ENCODE assay signal across 15 mouse cellular contexts in genomic region chr19:60997784-60998183, GRCm38 (mm10).
DNase-seq lines count a peak whose midpoint lies in the region; ATAC-seq and TF ChIP-seq lines count a peak whose summit lies in the region.
"Had no signal": no experiment of that assay in that cellular context is flagged by ENCODE, and none has a peak within 500 bp of the region (broad histone marks: within the 10 kb centered on the region; RNA-seq: fewer than 3 reads in every experiment).

No protein-coding gene starts in this region.

- no peak for TF ChIP-seq POLR2A in heart, adult 2 months (IDR thresholded peaks at IDR 0.05; ENCODE audit: insufficient read depth, low read depth, low read length)

- no peak overlapping the region for H3K4me3 ChIP-seq in heart, adult 2 months
- H3K4me3 ChIP-seq in limb, embryonic 13.5 days: no peak overlapping the region
- H3K4me3 ChIP-seq in limb, embryonic 10.5 days: no peak overlapping the region
- H3K4me3 ChIP-seq in heart, embryonic 15.5 days: no peak overlapping the region
- H3K4me3 ChIP-seq in liver, embryonic 12.5 days: no peak overlapping the region
- H3K4me3 ChIP-seq: forebrain, embryonic 12.5 days had no signal

- 66% methylated on average over 4 of the region's 4 CpGs for WGBS in heart, adult 2 months
- 82% methylated on average over 4 of the region's 4 CpGs for WGBS in limb, embryonic 13.5 days
- 94% methylated on average over 4 of the region's 4 CpGs for WGBS in limb, embryonic 10.5 days
- whole genome bisulfite sequencing in heart, embryonic 15.5 days: 65% methylated on average over 4 of the region's 4 CpGs
- WGBS in liver, embryonic 12.5 days (ENCODE audit: insufficient replicate concordance): 76% methylated on average over 4 of the region's 4 CpGs

- H3K4me2 ChIP-seq in limb, embryonic 13.5 days (replicated peaks): no peak overlapping the region
- H3K4me2 ChIP-seq in heart, embryonic 15.5 days: no peak overlapping the region
- H3K4me2 ChIP-seq in liver, embryonic 12.5 days: no peak overlapping the region
- H3K4me2 ChIP-seq: forebrain, embryonic 12.5 days had no signal

- H3K4me1 ChIP-seq in heart, adult 2 months (ENCODE audit: control insufficient read depth, insufficient read depth, low read length): peaks cover 10% of the 10 kb centered on the region
- no peaks in the 10 kb centered on the region for H3K4me1 ChIP-seq in limb, embryonic 13.5 days
- H3K4me1 ChIP-seq in limb, embryonic 10.5 days: no peaks in the 10 kb centered on the region
- peaks cover 25% of the 10 kb centered on the region for H3K4me1 ChIP-seq in heart, embryonic 15.5 days (replicated peaks)
- peaks cover 37% of the 10 kb centered on the region for H3K4me1 ChIP-seq in liver, embryonic 12.5 days
- H3K4me1 ChIP-seq: forebrain, embryonic 12.5 days had no signal

- TF ChIP-seq CTCF in heart, adult 2 months (IDR thresholded peaks at IDR 0.05): no peak

- intact Hi-C loops in heart, adult 2 months (cut with DNase I): no loop called here
- intact Hi-C loops in heart, postnatal 36 days (cut with DNase I): loop anchor here (5.0 kb wide), 1 partner anchor 105 kb away; no protein-coding TSS in a partner anchor

- no peak for TF ChIP-seq EP300 in heart, adult 2 months (IDR thresholded peaks at IDR 0.05; ENCODE audit: insufficient read depth, low read depth, low read length)

- peak overlapping the region; percentile 73 for H3K27ac ChIP-seq in heart, adult 2 months
- no peak overlapping the region for H3K27ac ChIP-seq in limb, embryonic 13.5 days
- no peak overlapping the region for H3K27ac ChIP-seq in limb, embryonic 10.5 days
- peak overlapping the region; percentile 66 for H3K27ac ChIP-seq in heart, embryonic 15.5 days
- no peak overlapping the region for H3K27ac ChIP-seq in liver, embryonic 12.5 days
- H3K27ac ChIP-seq: forebrain, embryonic 12.5 days had no signal

- peaks cover 1% of the 10 kb centered on the region; the same call in 1 of the 2 replicates for H3K79me2 ChIP-seq in heart, adult 2 months (replicated peaks; ENCODE audit: control insufficient read depth, insufficient read depth, low read length)

- H3K9me3 ChIP-seq in limb, embryonic 13.5 days: no peaks in the 10 kb centered on the region
- no peaks in the 10 kb centered on the region for H3K9me3 ChIP-seq in limb, embryonic 10.5 days (replicated peaks)
- H3K9me3 ChIP-seq in heart, embryonic 15.5 days (replicated peaks): no peaks in the 10 kb centered on the region
- no peaks in the 10 kb centered on the region for H3K9me3 ChIP-seq in liver, embryonic 12.5 days (replicated peaks)
- H3K9me3 ChIP-seq: forebrain, embryonic 12.5 days had no signal

- no peaks in the 10 kb centered on the region for H3K27me3 ChIP-seq in heart, adult 2 months (ENCODE audit: control insufficient read depth, insufficient read depth, low read length)
- no peaks in the 10 kb centered on the region for H3K27me3 ChIP-seq in limb, embryonic 13.5 days
- no peaks in the 10 kb centered on the region for H3K27me3 ChIP-seq in limb, embryonic 10.5 days (ENCODE audit: low read depth, poor library complexity, severe bottlenecking)
- no peaks in the 10 kb centered on the region for H3K27me3 ChIP-seq in heart, embryonic 15.5 days
- no peaks in the 10 kb centered on the region for H3K27me3 ChIP-seq in liver, embryonic 12.5 days (replicated peaks)
- H3K27me3 ChIP-seq: forebrain, embryonic 12.5 days; Patski had no signal

- H3K9ac ChIP-seq in heart, adult 2 months (ENCODE audit: low read depth, low read length): no peak overlapping the region
- no peak overlapping the region for H3K9ac ChIP-seq in limb, embryonic 13.5 days
- H3K9ac ChIP-seq in heart, embryonic 15.5 days: no peak overlapping the region
- H3K9ac ChIP-seq in liver, embryonic 12.5 days: no peak overlapping the region
- H3K9ac ChIP-seq: forebrain, embryonic 12.5 days had no signal

- peaks cover 27% of the 10 kb centered on the region for H3K36me3 ChIP-seq in heart, adult 2 months (ENCODE audit: control insufficient read depth, insufficient read depth, low read length)
- no peaks in the 10 kb centered on the region for H3K36me3 ChIP-seq in limb, embryonic 13.5 days
- H3K36me3 ChIP-seq in limb, embryonic 10.5 days: no peaks in the 10 kb centered on the region
- no peaks in the 10 kb centered on the region for H3K36me3 ChIP-seq in heart, embryonic 15.5 days
- no peaks in the 10 kb centered on the region for H3K36me3 ChIP-seq in liver, embryonic 12.5 days
- H3K36me3 ChIP-seq: forebrain, embryonic 12.5 days had no signal

- peak in 1 of 2 experiments; percentile 45 for DNase-seq in heart, adult 2 months
- DNase-seq in heart, postnatal 36 days: no peak
- no peak for DNase-seq in limb, embryonic 10.5 days (ENCODE audit: low spot score)
- no peak for DNase-seq in T-cell, adult 2 months (ENCODE audit: low spot score)
- DNase-seq: cerebellum, adult 11-12 months; lung, adult 2 months; lung, postnatal 36 days; thymus, postnatal 25 days had no signal

- ATAC-seq in limb, embryonic 13.5 days (ENCODE audit: low FRiP score, low read depth): 0 out of 2 replicates have a peak, but pooled peaks have one; percentile 36
- no peak; the same call in 1 of the 2 replicates for ATAC-seq in heart, embryonic 15.5 days (replicated peaks; ENCODE audit: insufficient number of reproducible peaks, insufficient read depth, low FRiP score, low read depth)
- no peak for ATAC-seq in liver, embryonic 12.5 days
- ATAC-seq: hindbrain, embryonic 16.5 days; intestine, postnatal 0 days; Patski had no signal

Comparison
In these comparisons a context has a peak if more than half of its experiments do, and no peak if none do; other contexts are left out.
1. H3K27ac ChIP-seq: peak in heart, adult 2 months (single experiment) and heart, embryonic 15.5 days (single experiment); none in limb, embryonic 13.5 days (single experiment), limb, embryonic 10.5 days (single experiment) and liver, embryonic 12.5 days (single experiment).